Mouse (Mus musculus): ENCODE measurements at regions not wholly inside any gene's neighbourhood (a gene's known extent, or its start where the extent isn't known, plus 50 kb on each side); places are given as distances from the start of the nearest gene placed in this dataset.
"Not testable (repeated sequence)": the region's sequence is repeated elsewhere in the genome, so short reads cannot be mapped to it uniquely, and the experiment has no call there.

GRCm38 (mm10) chr16:55758707-55759067 lies 80.0 kb downstream of the Nfkbiz start:
- DNase-seq (ENCODE audit: low spot score in 2 of 2) = no peak
- TF ChIP-seq CTCF (conservative IDR thresholded peaks at IDR 0.05) = no peak
- Histone ChIP-seq H3K4me3 (no peak overlapping the region), H3K27ac (no peak overlapping the region)

- TF ChIP-seq CTCF (conservative IDR thresholded peaks at IDR 0.05) = no peak
These were observed 80.6 kb downstream of the Nfkbiz start for GRCm38 (mm10) chr16:55757952-55758706.

GRCm38 (mm10) chr16:55757422-55757815 lies 81.3 kb downstream of the Nfkbiz start:
- H3K27ac ChIP-seq; H3K4me3 ChIP-seq; DNase-seq (ENCODE audit: low spot score in 2 of 2): not testable (repeated sequence)

More at GRCm38 (mm10) chr16:55757952-55758706, 80.6 kb downstream of the Nfkbiz start:
- H3K4me3 ChIP-seq = no peak overlapping the region
- no peak for DNase-seq (ENCODE audit: low spot score in 2 of 2)
- no peak overlapping the region for H3K27ac ChIP-seq

GRCm38 (mm10) chr16:55756764-55757421 lies 81.8 kb downstream of the Nfkbiz start:
- H3K27ac ChIP-seq = no peak overlapping the region
- DNase-seq (ENCODE audit: low spot score in 2 of 2) = no peak
- TF ChIP-seq CTCF (conservative IDR thresholded peaks at IDR 0.05) = no peak
- no peak overlapping the region for H3K4me3 ChIP-seq

- no peak for DNase-seq (ENCODE audit: low spot score in 2 of 2)
- no peak overlapping the region for H3K27ac ChIP-seq
- no peak overlapping the region for H3K4me3 ChIP-seq
- no peak for TF ChIP-seq CTCF (conservative IDR thresholded peaks at IDR 0.05)
These were observed 83.3 kb downstream of the Nfkbiz start for GRCm38 (mm10) chr16:55755309-55755832.

- Histone ChIP-seq H3K4me3 (no peak overlapping the region), H3K27ac (no peak overlapping the region)
- no peak for DNase-seq (ENCODE audit: low spot score in 2 of 2)
- TF ChIP-seq CTCF (conservative IDR thresholded peaks at IDR 0.05) = no peak
These were observed 84.5 kb downstream of the Nfkbiz start for GRCm38 (mm10) chr16:55754092-55754763.

GRCm38 (mm10) chr16:55753380-55753779 lies 85.3 kb downstream of the Nfkbiz start:
- no peak overlapping the region for H3K4me3 ChIP-seq
- no peak overlapping the region for H3K27ac ChIP-seq
- TF ChIP-seq CTCF (conservative IDR thresholded peaks at IDR 0.05) = no peak
- DNase-seq (ENCODE audit: low spot score in 2 of 2) = no peak

GRCm38 (mm10) chr16:55747250-55747649 lies 91.4 kb downstream of the Nfkbiz start:
- TF ChIP-seq CTCF (conservative IDR thresholded peaks at IDR 0.05) = no peak
- Histone ChIP-seq H3K27ac (no peak overlapping the region), H3K4me3 (no peak overlapping the region)
- no peak for DNase-seq (ENCODE audit: low spot score in 2 of 2)

- TF ChIP-seq CTCF (conservative IDR thresholded peaks at IDR 0.05) = no peak
- Histone ChIP-seq H3K27ac (no peak overlapping the region), H3K4me3 (no peak overlapping the region)
- DNase-seq (ENCODE audit: low spot score in 2 of 2) = no peak
These were observed 92.5 kb downstream of the Nfkbiz start for GRCm38 (mm10) chr16:55746159-55746558.

- no peak overlapping the region for H3K27ac ChIP-seq
- no peak for TF ChIP-seq CTCF (conservative IDR thresholded peaks at IDR 0.05)
- DNase-seq (ENCODE audit: low spot score in 2 of 2) = no peak
- no peak overlapping the region for H3K4me3 ChIP-seq
These were observed 93.6 kb downstream of the Nfkbiz start for GRCm38 (mm10) chr16:55745094-55745493.

GRCm38 (mm10) chr16:55741099-55741863 lies 97.4 kb downstream of the Nfkbiz start:
- no peak for TF ChIP-seq CTCF (conservative IDR thresholded peaks at IDR 0.05)
- H3K4me3 ChIP-seq = no peak overlapping the region
- no peak overlapping the region for H3K27ac ChIP-seq
- DNase-seq (ENCODE audit: low spot score in 2 of 2) = no peak

GRCm38 (mm10) chr16:55738741-55739140 lies 100.0 kb downstream of the Nfkbiz start:
- no peak for TF ChIP-seq CTCF (conservative IDR thresholded peaks at IDR 0.05)
- no peak for DNase-seq (ENCODE audit: low spot score in 2 of 2)
- Histone ChIP-seq H3K27ac (no peak overlapping the region), H3K4me3 (no peak overlapping the region)

Data from layer of hippocampus, adult 2 months (tissue).